Mouse (Mus musculus): ENCODE data around the gene Cryzl1. TPM values are rescaled to one million over a fixed set of nuclear protein-coding genes. Genes with fewer than 3 reads are reported as not detected.

Gene Cryzl1
- total RNA-seq, 2 experiments from 2014 or later: 12.1 to 20.0 TPM

DNA sequence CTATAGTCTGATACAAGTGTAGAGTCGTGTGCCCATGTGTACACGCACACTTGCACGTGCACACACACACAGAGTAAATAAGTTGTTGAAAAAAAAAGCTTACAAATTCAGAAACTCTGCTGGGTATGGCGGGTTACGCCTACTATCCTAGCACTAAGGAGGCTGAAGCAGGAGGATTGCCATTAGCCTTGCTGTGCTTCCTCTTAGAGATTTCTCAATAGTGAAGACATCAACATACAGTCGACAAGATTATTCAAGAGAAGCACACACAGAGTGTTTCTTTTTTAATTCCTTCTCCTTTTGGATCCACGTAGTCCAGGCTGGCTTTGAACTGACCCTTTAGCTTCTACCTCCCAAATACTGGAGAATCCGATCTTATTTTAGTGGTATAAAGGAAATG, 88.6 kb downstream of the Cryzl1 start:
- DNase-seq: no peak

DNA sequence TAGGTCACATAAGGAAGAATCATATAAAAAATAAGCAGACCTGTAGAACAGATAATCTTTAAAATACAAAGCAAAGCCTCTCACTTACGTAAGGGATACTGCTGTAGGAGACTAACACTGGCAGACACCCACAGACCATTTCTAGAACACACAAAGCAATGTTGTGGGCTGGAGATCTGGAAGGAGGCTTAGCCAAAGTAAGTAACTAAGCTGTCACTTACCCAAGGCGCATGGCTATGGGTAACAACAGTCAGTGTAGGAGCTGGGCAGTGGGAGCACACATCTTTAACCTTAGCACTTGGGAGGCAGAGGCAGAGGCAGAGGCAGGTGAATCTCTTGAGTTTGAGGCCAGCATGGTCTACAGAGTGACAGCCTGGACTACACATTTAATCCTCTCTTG, 89.1 kb downstream of the Cryzl1 start:
- DNase-seq: no peak

Other genes with a start within 250 kb of the Cryzl1 start
- gene Ifnar1, start 243.7 kb downstream of the Cryzl1 start, total RNA-seq (2021): 10 to 100 TPM; 11.3 to 15.4 TPM
- 10 to 100 TPM; 50.5 to 71.4 TPM for gene Ifngr2, start 181.9 kb downstream of the Cryzl1 start, total RNA-seq (2021)
- 10 to 100 TPM; 18.2 to 18.5 TPM for gene Tmem50b, start 131.2 kb downstream of the Cryzl1 start, total RNA-seq (2021)
- 10 to 100 TPM; 11.8 to 12.7 TPM for gene Dnajc28, start 109.9 kb downstream of the Cryzl1 start, total RNA-seq (2021)
- gene Gart, start 82.0 kb downstream of the Cryzl1 start, total RNA-seq (2021): 10 to 100 TPM; 49.2 to 56.0 TPM
- gene Son, start 81.5 kb downstream of the Cryzl1 start, total RNA-seq (2021): 10 to 100 TPM; 89.3 to 90.5 TPM
- gene Donson, start 40.2 kb downstream of the Cryzl1 start, total RNA-seq (2021): 1 to 10 TPM in 1 of 2 experiments, under 1 TPM in 1; 0.84 to 1.1 TPM
- 10 to 100 TPM; 55.3 to 60.5 TPM for gene Itsn1, start 306 bp upstream of the Cryzl1 start, total RNA-seq (2021)

Data from gastrocnemius, postnatal 25 days (tissue).